Mouse (Mus musculus) layer of hippocampus, adult 11-12 months (tissue): ENCODE results near the gene Col4a4.

Experiments used
- DNase-seq: peaks from one replicate; pipeline ENCODE4 v3.0.0; 2022; ENCODE audit warnings: low spot score

Gene Col4a4

GRCm38 (mm10) chr1:82412085-82412484 lies 174.6 kb downstream of the Col4a4 start:
- no peak for DNase-seq

GRCm38 (mm10) chr1:82411521-82411920 lies 175.1 kb downstream of the Col4a4 start:
- no peak for DNase-seq

GRCm38 (mm10) chr1:82410548-82410947 lies 176.1 kb downstream of the Col4a4 start:
- DNase-seq, result no peak

DNA sequence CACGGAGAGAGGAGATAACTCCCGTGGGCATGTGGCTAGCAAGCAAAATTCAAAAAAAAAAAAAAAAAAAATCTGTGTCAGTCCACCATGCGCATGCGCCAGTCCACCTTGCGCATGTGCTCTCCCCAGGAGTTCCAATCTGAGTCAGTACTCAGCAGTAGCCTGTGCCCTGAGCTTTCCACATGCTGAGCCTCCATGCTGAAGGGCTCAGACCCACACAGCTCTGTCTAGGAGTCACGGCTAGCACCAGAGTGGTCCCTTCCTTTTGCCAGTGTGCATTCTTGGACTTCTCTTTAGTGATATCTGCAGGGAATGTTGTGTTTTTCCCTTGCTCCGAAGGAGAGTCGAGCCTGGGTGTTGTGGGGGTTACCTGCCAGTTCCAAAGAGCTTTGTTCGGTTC lies 177.4 kb downstream of the Col4a4 start:
- DNase-seq, result no peak

- DNase-seq, result no peak
These were observed 178.9 kb downstream of the Col4a4 start for GRCm38 (mm10) chr1:82407786-82408185.
